Mouse (Mus musculus) adrenal gland, postnatal 25 days (tissue): ENCODE data around the gene Fam90a1a. TPM values are rescaled to one million over a fixed set of nuclear protein-coding genes. Genes with fewer than 3 reads are reported as not detected.

Source experiments
- total RNA-seq: library from RNA; stranded (reverse); gene quantifications from 2 replicates; pipeline ENCODE4 v1.2.3, GENCODE M21; 2021

The Fam90a1a gene
- total RNA-seq, 1 experiment from 2014 or later: not detected

Other genes starting within 250 kb of the Fam90a1a start
- not detected in 2 replicates for gene Defa24, start 224.2 kb upstream of the Fam90a1a start, total RNA-seq
- gene Defb50, start 135.2 kb upstream of the Fam90a1a start, total RNA-seq: not detected in 2 replicates
- gene Defb2, start 118.8 kb upstream of the Fam90a1a start, total RNA-seq: not detected in 2 replicates
- not detected in 2 replicates for gene Defb10, start 99.8 kb upstream of the Fam90a1a start, total RNA-seq
- gene Defb9, start 73.3 kb upstream of the Fam90a1a start, total RNA-seq: not detected in 2 replicates
- not detected in 2 replicates for gene Defb11, start 52.3 kb upstream of the Fam90a1a start, total RNA-seq
- gene Defb15, start 26.0 kb upstream of the Fam90a1a start, total RNA-seq: not detected in 2 replicates
- not detected in 2 replicates for gene Defb35, start 20.4 kb upstream of the Fam90a1a start, total RNA-seq
- not detected in 2 replicates for gene Defb13, start 12.0 kb upstream of the Fam90a1a start, total RNA-seq
- gene Ccdc70, start 11.1 kb downstream of the Fam90a1a start, total RNA-seq: not detected in 2 replicates
- 1.3 and 1.5 TPM in 2 replicates for gene Atp7b, start 101.6 kb downstream of the Fam90a1a start, total RNA-seq
- gene Alg11, start 102.0 kb downstream of the Fam90a1a start, total RNA-seq: 32.2 and 36.3 TPM in 2 replicates
- gene Nek5, start 166.3 kb downstream of the Fam90a1a start, total RNA-seq: 3.7 and 4.8 TPM in 2 replicates
- 6.6 and 7.8 TPM in 2 replicates for gene Nek3, start 207.7 kb downstream of the Fam90a1a start, total RNA-seq
- gene Ckap2, start 227.1 kb downstream of the Fam90a1a start, total RNA-seq: 7.6 and 10.7 TPM in 2 replicates
- gene Vps36, start 234.1 kb downstream of the Fam90a1a start, total RNA-seq: 35.5 and 40.7 TPM in 2 replicates